Mouse (Mus musculus) midbrain, postnatal 0 days (tissue): ENCODE measurements at regions not wholly inside any gene's neighbourhood (a gene's known extent, or its start where the extent isn't known, plus 50 kb on each side); places are given as distances from the start of the nearest gene placed in this dataset.

Source experiments
- ATAC-seq: fragments of 200-750 bp; cut with Nextera tagmentation; 2 replicates; pipeline ENCODE4 v1.8.0; 2017; ENCODE audit warnings: moderate number of reproducible peaks, mild to moderate bottlenecking, moderate TSS enrichment, moderate library complexity; ENCODE audit not compliant: low FRiP score
- DNase-seq: peaks from one replicate; pipeline ENCODE4 v3.0.0-alpha.2; 2015; ENCODE audit warnings: low spot score
- H3K27ac ChIP-seq: fragments of 300-500 bp; sonication (generic); 2 replicates; pipeline ENCODE4 v1.5.1; 2014; ENCODE audit warnings: low read depth, mild to moderate bottlenecking, low read length, mixed read lengths
- H3K27me3 ChIP-seq: fragments of 300-500 bp; sonication (generic); 2 replicates; pipeline ENCODE4 v1.6.1; 2014; ENCODE audit warnings: low read length, control low read depth, mixed read lengths; ENCODE audit not compliant: insufficient read depth
- H3K36me3 ChIP-seq: fragments of 300-500 bp; sonication (generic); 2 replicates; pipeline ENCODE4 v1.6.1; 2014; ENCODE audit warnings: low read length, control low read depth, mixed read lengths; ENCODE audit not compliant: insufficient read depth
- H3K4me1 ChIP-seq: fragments of 300-500 bp; sonication (generic); 2 replicates; pipeline ENCODE4 v1.6.1; 2014; ENCODE audit warnings: mild to moderate bottlenecking, control low read depth, antibody characterized with exemption, low read length, mixed read lengths; ENCODE audit not compliant: insufficient read depth
- H3K4me2 ChIP-seq: fragments of 300-500 bp; sonication (generic); 2 replicates; pipeline ENCODE4 v1.6.1; 2014; ENCODE audit warnings: low read depth, mild to moderate bottlenecking, low read length, mixed read lengths; ENCODE audit not compliant: poor library complexity, severe bottlenecking
- H3K4me3 ChIP-seq: fragments of 300-500 bp; sonication (generic); 2 replicates; pipeline ENCODE4 v1.5.1; 2014; ENCODE audit warnings: low read depth, mild to moderate bottlenecking, low read length, moderate library complexity
- H3K9ac ChIP-seq: fragments of 300-500 bp; sonication (generic); replicated peaks from 2 replicates; pipeline ENCODE4 v1.6.1; 2014; ENCODE audit warnings: mild to moderate bottlenecking, low read length, moderate library complexity, mixed read lengths; ENCODE audit not compliant: poor library complexity, severe bottlenecking
- H3K9me3 ChIP-seq: fragments of 300-500 bp; sonication (generic); 2 replicates; pipeline ENCODE4 v1.6.1; 2016; ENCODE audit warnings: low read length, control low read depth
- CTCF ChIP-seq: IDR thresholded peaks from 2 replicates; pipeline ENCODE4 v1.5.1; 2016; ENCODE audit warnings: antibody characterized with exemption, mild to moderate bottlenecking
- WGBS: fragments of 180-500 bp; shearing (Covaris S2); extraction: QIAGEN DNeasy Blood & Tissue Kit; methylation state at CpG from one replicate; pipeline ENCODE4 v1.1.7; 2014; 5-methylcytosine and 5-hydroxymethylcytosine counted together

- no peak for TF ChIP-seq CTCF
- no peak overlapping the region for H3K9ac ChIP-seq
- no peak overlapping the region for H3K4me3 ChIP-seq
- H3K27ac ChIP-seq = no peak overlapping the region
- no peaks in the 10 kb centered on the region for H3K9me3 ChIP-seq
- ATAC-seq (no peak), DNase-seq (peak; percentile 56)
- H3K27me3 ChIP-seq = no peaks in the 10 kb centered on the region
- no peaks in the 10 kb centered on the region for H3K36me3 ChIP-seq
- H3K4me1 ChIP-seq = no peaks in the 10 kb centered on the region
- WGBS = 80% methylated on average over 9 of the region's 9 CpGs
- no peak overlapping the region for H3K4me2 ChIP-seq
These were observed 597.7 kb downstream of the Gm19410 start for GRCm38 (mm10) chr8:36363291-36363690.

GRCm38 (mm10) chr8:36364567-36365231 lies 599.1 kb downstream of the Gm19410 start:
- no peaks in the 10 kb centered on the region for H3K9me3 ChIP-seq
- H3K27me3 ChIP-seq = no peaks in the 10 kb centered on the region
- TF ChIP-seq CTCF = no peak
- DNase-seq (no peak), ATAC-seq (no peak)
- WGBS = 45% methylated on average over 6 of the region's 6 CpGs
- H3K36me3 ChIP-seq = no peaks in the 10 kb centered on the region
- H3K4me1 ChIP-seq = no peaks in the 10 kb centered on the region
- H3K9ac ChIP-seq = no peak overlapping the region
- H3K27ac ChIP-seq = no peak overlapping the region
- no peak overlapping the region for H3K4me3 ChIP-seq
- H3K4me2 ChIP-seq = no peak overlapping the region

GRCm38 (mm10) chr8:36365945-36366344 lies 600.4 kb downstream of the Gm19410 start:
- 68% methylated on average over 2 of the region's 2 CpGs for WGBS

GRCm38 (mm10) chr8:36376579-36377350 lies 611.2 kb downstream of the Gm19410 start:
- Histone ChIP-seq H3K36me3 (no peaks in the 10 kb centered on the region), H3K4me3 (no peak overlapping the region), H3K9ac (no peak overlapping the region), H3K9me3 (no peaks in the 10 kb centered on the region), H3K27ac (no peak overlapping the region), H3K4me2 (no peak overlapping the region), H3K4me1 (no peaks in the 10 kb centered on the region), H3K27me3 (no peaks in the 10 kb centered on the region)
- ATAC-seq = no peak
- TF ChIP-seq CTCF = no peak
- no peak for DNase-seq
- 57% methylated on average over 5 of the region's 5 CpGs for WGBS

More at GRCm38 (mm10) chr8:36365945-36366344, 600.4 kb downstream of the Gm19410 start:
- no peak overlapping the region for H3K4me3 ChIP-seq
- H3K9me3 ChIP-seq = no peaks in the 10 kb centered on the region
- no peak overlapping the region for H3K9ac ChIP-seq
- no peaks in the 10 kb centered on the region for H3K36me3 ChIP-seq
- DNase-seq (no peak), ATAC-seq (no peak)
- H3K4me2 ChIP-seq = no peak overlapping the region
- no peak overlapping the region for H3K27ac ChIP-seq
- H3K4me1 ChIP-seq = no peaks in the 10 kb centered on the region
- peak; percentile 48 for TF ChIP-seq CTCF
- H3K27me3 ChIP-seq = no peaks in the 10 kb centered on the region

GRCm38 (mm10) chr8:36394487-36394886 lies 598.9 kb upstream of the AI429214 start:
- no peak for ATAC-seq
- Histone ChIP-seq H3K27ac (no peak overlapping the region), H3K9me3 (no peaks in the 10 kb centered on the region), H3K27me3 (no peaks in the 10 kb centered on the region), H3K36me3 (no peaks in the 10 kb centered on the region), H3K4me1 (no peaks in the 10 kb centered on the region), H3K4me2 (no peak overlapping the region), H3K4me3 (no peak overlapping the region), H3K9ac (no peak overlapping the region)
- no peak for TF ChIP-seq CTCF
- DNase-seq = no peak
- 91% methylated on average over 9 of the region's 9 CpGs for WGBS

- H3K9ac ChIP-seq = no peak overlapping the region
- H3K27ac ChIP-seq = no peak overlapping the region
- H3K4me3 ChIP-seq = no peak overlapping the region
- no peak for TF ChIP-seq CTCF
- H3K4me1 ChIP-seq = no peaks in the 10 kb centered on the region
- 95% methylated on average over 1 of the region's 1 CpGs for WGBS
- no peaks in the 10 kb centered on the region for H3K27me3 ChIP-seq
- H3K4me2 ChIP-seq = no peak overlapping the region
- H3K36me3 ChIP-seq = no peaks in the 10 kb centered on the region
- H3K9me3 ChIP-seq = no peaks in the 10 kb centered on the region
- no peak for DNase-seq
- no peak for ATAC-seq
These were observed 596.9 kb upstream of the AI429214 start for GRCm38 (mm10) chr8:36396493-36396892.
